Mouse (Mus musculus) MEL (cell line): ENCODE measurements around the gene Cpped1. TPM values are rescaled to one million over a fixed set of nuclear protein-coding genes. Genes with fewer than 3 reads are reported as not detected.

Experiments
- DNase-seq: peaks from one replicate; pipeline ENCODE4 v3.0.0; 2011; ENCODE audit warnings: low read depth, low spot score
- H3K27ac ChIP-seq: 2 replicates; pipeline ENCODE4 v1.5.1; 2012; ENCODE audit warnings: low read depth, mild to moderate bottlenecking, control low read depth, low read length, moderate library complexity; ENCODE audit not compliant: control insufficient read depth
- H3K27me3 ChIP-seq, 2 experiments: fragments of 150-350 bp in 1 of 2; sonication (generic) in 1 of 2; 2 replicates each; pipeline ENCODE4 v1.6.1; 2012; ENCODE audit warnings: low read length in 2 of 2, mild to moderate bottlenecking in 2 of 2, improper control_type of control experiment in 1 of 2, moderate library complexity in 1 of 2; ENCODE audit not compliant: insufficient read depth in 2 of 2, control insufficient read depth in 1 of 2
- H3K36me3 ChIP-seq, 2 experiments: 2 replicates each; pipeline ENCODE4 v1.6.1; 2012 to 2014; ENCODE audit warnings: low read length in 2 of 2, improper control_type of control experiment in 1 of 2, inconsistent platforms in 1 of 2, mild to moderate bottlenecking in 1 of 2; ENCODE audit not compliant: insufficient read depth in 2 of 2, control insufficient read depth in 1 of 2
- H3K4me1 ChIP-seq, 2 experiments: fragments of 150-350 bp in 1 of 2; sonication (generic) in 1 of 2; 2 replicates each; pipeline ENCODE4 v1.6.1; 2012; ENCODE audit warnings: low read length in 2 of 2, improper control_type of control experiment in 1 of 2, mild to moderate bottlenecking in 1 of 2; ENCODE audit not compliant: insufficient read depth in 2 of 2, control insufficient read depth in 1 of 2
- H3K4me3 ChIP-seq, 2 experiments: fragments of 150-350 bp in 1 of 2; sonication (generic) in 1 of 2; 2 replicates each; pipeline ENCODE4 v1.5.1; 2012; ENCODE audit warnings: low read depth in 2 of 2, low read length in 2 of 2, mild to moderate bottlenecking in 2 of 2, moderate library complexity in 2 of 2, control low read depth in 1 of 2, improper control_type of control experiment in 1 of 2; ENCODE audit not compliant: control insufficient read depth in 1 of 2, insufficient read depth in 1 of 2
- H3K79me2 ChIP-seq: 2 replicates; pipeline ENCODE4 v1.6.1; 2012; ENCODE audit warnings: mild to moderate bottlenecking, low read length, moderate library complexity; ENCODE audit not compliant: control insufficient read depth, poor library complexity, insufficient read depth
- H3K9ac ChIP-seq: 2 replicates; pipeline ENCODE4 v1.6.1; 2012; ENCODE audit warnings: low read depth, mild to moderate bottlenecking, control low read depth, low read length, moderate library complexity; ENCODE audit not compliant: control insufficient read depth, poor library complexity, severe bottlenecking
- H3K9me3 ChIP-seq: fragments of 150-350 bp; sonication (generic); replicated peaks from 2 replicates; pipeline ENCODE4 v1.6.1; 2012; ENCODE audit warnings: mild to moderate bottlenecking, low read length, improper control_type of control experiment, moderate library complexity; ENCODE audit not compliant: insufficient read depth
- BHLHE40 ChIP-seq: IDR thresholded peaks from 2 replicates; pipeline ENCODE4 v1.6.1; 2012; ENCODE audit warnings: low read depth, mild to moderate bottlenecking, inconsistent platforms, low read length, improper control_type of control experiment, borderline replicate concordance
- CHD1 ChIP-seq: IDR thresholded peaks from 2 replicates; pipeline ENCODE4 v1.6.1; 2012; ENCODE audit warnings: low read depth, mild to moderate bottlenecking, inconsistent platforms, low read length, improper control_type of control experiment
- CHD2 ChIP-seq: IDR thresholded peaks from 2 replicates; pipeline ENCODE4 v1.6.1; 2011; ENCODE audit warnings: low read length, improper control_type of control experiment
- E2F4 ChIP-seq: IDR thresholded peaks from 2 replicates; pipeline ENCODE4 v1.6.1; 2011; ENCODE audit warnings: low read depth, low read length, improper control_type of control experiment, borderline replicate concordance
- EP300 ChIP-seq, 2 experiments: IDR thresholded peaks; 2 replicates each; pipeline ENCODE4 v1.6.1; 2011; ENCODE audit warnings: improper control_type of control experiment in 2 of 2, low read length in 2 of 2, low read depth in 1 of 2, mild to moderate bottlenecking in 1 of 2
- ETS1 ChIP-seq: IDR thresholded peaks from 2 replicates; pipeline ENCODE4 v1.6.1; 2012; ENCODE audit warnings: low read depth, mild to moderate bottlenecking, inconsistent platforms, low read length, improper control_type of control experiment, moderate library complexity
- GATA1 ChIP-seq: IDR thresholded peaks from 2 replicates; pipeline ENCODE4 v1.6.1; 2011; ENCODE audit warnings: low read depth, low read length, improper control_type of control experiment
- JUND ChIP-seq: IDR thresholded peaks from 2 replicates; pipeline ENCODE4 v1.6.1; 2011; ENCODE audit warnings: low read depth, mild to moderate bottlenecking, improper control_type of control experiment, low read length
- KAT2A ChIP-seq: conservative IDR thresholded peaks from 2 replicates; pipeline ENCODE4 v1.6.1; 2012; ENCODE audit warnings: low read depth, low read length, improper control_type of control experiment, inconsistent platforms
- MAX ChIP-seq: IDR thresholded peaks from 2 replicates; pipeline ENCODE4 v1.6.1; 2011; ENCODE audit warnings: low read length, improper control_type of control experiment
- MEF2A ChIP-seq: IDR thresholded peaks from 2 replicates; pipeline ENCODE4 v1.6.1; 2014; ENCODE audit warnings: low read depth, mild to moderate bottlenecking, inconsistent platforms, low read length, improper control_type of control experiment; ENCODE audit not compliant: poor library complexity, insufficient replicate concordance, severe bottlenecking; ENCODE audit errors: extremely low read depth
- MYB ChIP-seq: IDR thresholded peaks from 2 replicates; pipeline ENCODE4 v1.6.1; 2011; ENCODE audit warnings: mild to moderate bottlenecking, low read depth, low read length, improper control_type of control experiment
- MYC ChIP-seq: IDR thresholded peaks from 2 replicates; pipeline ENCODE4 v1.6.1; 2011; ENCODE audit warnings: low read depth, mild to moderate bottlenecking, low read length, improper control_type of control experiment, moderate library complexity
- NRF1 ChIP-seq: IDR thresholded peaks from 2 replicates; pipeline ENCODE4 v1.6.1; 2014; ENCODE audit warnings: low read depth, mild to moderate bottlenecking, inconsistent platforms, low read length, improper control_type of control experiment, moderate library complexity; ENCODE audit not compliant: poor library complexity, insufficient read depth, severe bottlenecking
- POLR2A ChIP-seq, 2 experiments: IDR thresholded peaks; 2 replicates each; pipeline ENCODE4 v1.6.1; 2011 to 2012; ENCODE audit warnings: low read length in 2 of 2, mild to moderate bottlenecking in 2 of 2, control low read depth in 1 of 2, improper control_type of control experiment in 1 of 2, low read depth in 1 of 2, moderate library complexity in 1 of 2; ENCODE audit not compliant: control insufficient read depth in 1 of 2, insufficient read depth in 1 of 2, poor library complexity in 1 of 2
- POLR2AphosphoS5 ChIP-seq: IDR thresholded peaks from 2 replicates; pipeline ENCODE4 v1.6.1; 2012; ENCODE audit warnings: low read depth, borderline replicate concordance, mild to moderate bottlenecking, inconsistent platforms, low read length, moderate library complexity, mixed read lengths
- RAD21 ChIP-seq: IDR thresholded peaks from 2 replicates; pipeline ENCODE4 v1.6.1; 2011; ENCODE audit warnings: mild to moderate bottlenecking, low read depth, low read length, improper control_type of control experiment
- RCOR1 ChIP-seq: IDR thresholded peaks from 2 replicates; pipeline ENCODE4 v1.6.1; 2012; ENCODE audit warnings: low read depth, mild to moderate bottlenecking, inconsistent platforms, low read length, improper control_type of control experiment
- SMC3 ChIP-seq: IDR thresholded peaks from 2 replicates; pipeline ENCODE4 v1.6.1; 2011; ENCODE audit warnings: low read depth, low read length, improper control_type of control experiment
- TAL1 ChIP-seq: IDR thresholded peaks from 2 replicates; pipeline ENCODE4 v1.6.1; 2012; ENCODE audit warnings: mild to moderate bottlenecking, inconsistent platforms, low read length, moderate library complexity, mixed read lengths
- TBP ChIP-seq: IDR thresholded peaks from 2 replicates; pipeline ENCODE4 v1.8.0; 2011; ENCODE audit warnings: low read depth, low read length, improper control_type of control experiment
- TCF12 ChIP-seq: IDR thresholded peaks from 2 replicates; pipeline ENCODE4 v1.6.1; 2014; ENCODE audit warnings: low read depth, mild to moderate bottlenecking, inconsistent platforms, low read length, improper control_type of control experiment, moderate library complexity
- ZC3H11A ChIP-seq: IDR thresholded peaks from 2 replicates; pipeline ENCODE4 v1.6.1; 2012; ENCODE audit warnings: low read depth, mild to moderate bottlenecking, inconsistent platforms, low read length, improper control_type of control experiment
- ZNF384 ChIP-seq: IDR thresholded peaks from 2 replicates; pipeline ENCODE4 v1.6.1; 2012; ENCODE audit warnings: low read depth, mild to moderate bottlenecking, inconsistent platforms, low read length, improper control_type of control experiment
- polyA plus RNA-seq, 2 experiments: library from polyadenylated mRNA; stranded (reverse) in 1 of 2; unstranded in 1 of 2; fragments of >175 nt in 1 of 2; fragments of >200 nt in 1 of 2; gene quantifications; 2 replicates each; pipeline versions ENCODE4 v1.2.1 to v1.2.4; 2012; ENCODE audit warnings: low replicate concordance in 2 of 2, low read depth in 1 of 2; ENCODE audit not compliant: insufficient read length in 2 of 2, insufficient read depth in 1 of 2, missing spikeins in 1 of 2
- total RNA-seq: library from RNA; depleted of rRNA; stranded (reverse); fragments of 300-350 nt; gene quantifications from 2 replicates; pipeline ENCODE4 v1.2.3, GENCODE M21; 2012

The Cpped1 gene
- total and polyA plus RNA-seq, 3 experiments, result 14.1 to 29.9 TPM; not detected in 1

GRCm38 (mm10) chr16:11784354-11784753, 124.9 kb downstream of the Cpped1 start:
- DNase-seq, result no peak
- H3K4me3 ChIP-seq, result no peak overlapping the region
- no peak overlapping the region for H3K9ac ChIP-seq
- no peak for TF ChIP-seq TBP
- TF ChIP-seq MYB, result no peak
- TF ChIP-seq POLR2AphosphoS5, result no peak
- TF ChIP-seq MYC, result no peak
- no peaks in the 10 kb centered on the region for H3K79me2 ChIP-seq
- no peaks in the 10 kb centered on the region for H3K27me3 ChIP-seq
- no peaks in the 10 kb centered on the region for H3K4me1 ChIP-seq
- no peak overlapping the region for H3K27ac ChIP-seq
- no peaks in the 10 kb centered on the region for H3K36me3 ChIP-seq
- H3K9me3 ChIP-seq, result no peaks in the 10 kb centered on the region

GRCm38 (mm10) chr16:11783337-11783736, 125.9 kb downstream of the Cpped1 start:
- no peaks in the 10 kb centered on the region for H3K9me3 ChIP-seq
- TF ChIP-seq GATA1, result no peak
- TF ChIP-seq POLR2A (IDR thresholded peaks at IDR 0.05; ENCODE audit: control insufficient read depth in 1 of 2, insufficient read depth in 1 of 2, low read depth in 1 of 2, low read length in 2 of 2, poor library complexity in 1 of 2), result no peak
- no peak for TF ChIP-seq JUND
- TF ChIP-seq BHLHE40, result no peak
- no peak for TF ChIP-seq ZC3H11A
- TF ChIP-seq, all 39 proteins: peak for 0
- Histone ChIP-seq H3K27me3 (no peaks in the 10 kb centered on the region), H3K79me2 (no peaks in the 10 kb centered on the region), H3K4me1 (no peaks in the 10 kb centered on the region), H3K27ac (no peak overlapping the region), H3K4me3 (no peak overlapping the region), H3K9ac (no peak overlapping the region), H3K36me3 (no peaks in the 10 kb centered on the region)
- DNase-seq, result no peak

- H3K9ac ChIP-seq, result no peak overlapping the region
- no peaks in the 10 kb centered on the region for H3K36me3 ChIP-seq
- no peaks in the 10 kb centered on the region for H3K9me3 ChIP-seq
- H3K27me3 ChIP-seq, result no peaks in the 10 kb centered on the region
- no peaks in the 10 kb centered on the region for H3K4me1 ChIP-seq
- no peak overlapping the region for H3K4me3 ChIP-seq
- no peak for TF ChIP-seq JUND
- TF ChIP-seq TBP, result no peak
- TF ChIP-seq TCF12, result no peak
- TF ChIP-seq MYC, result no peak
- no peak for TF ChIP-seq ZNF384
- TF ChIP-seq E2F4, result no peak
- no peak for TF ChIP-seq CHD2
- no peak for TF ChIP-seq POLR2AphosphoS5
- TF ChIP-seq RAD21, result no peak
- TF ChIP-seq EP300 (IDR thresholded peaks at IDR 0.05; ENCODE audit: low read depth in 1 of 2, low read length in 2 of 2), result no peak
- no peak for TF ChIP-seq MAX
- TF ChIP-seq RCOR1, result no peak
- TF ChIP-seq TAL1, result no peak
- no peak for TF ChIP-seq SMC3
- TF ChIP-seq MEF2A, result no peak
- no peak for TF ChIP-seq KAT2A
- no peak for TF ChIP-seq ETS1
- no peak for TF ChIP-seq CHD1
- no peak for TF ChIP-seq NRF1
- no peak for TF ChIP-seq ZC3H11A
- peak; percentile 12 for DNase-seq
- no peaks in the 10 kb centered on the region for H3K79me2 ChIP-seq
- no peak overlapping the region for H3K27ac ChIP-seq
These were observed 127.2 kb downstream of the Cpped1 start for GRCm38 (mm10) chr16:11782082-11782481.
